Mouse (Mus musculus): ENCODE results near the gene Spag5.

GRCm38 (mm10) chr11:78360789-78361131 is 59.4 kb downstream of the Spag5 start:
- TF ChIP-seq CTCF (conservative IDR thresholded peaks at IDR 0.05; ENCODE audit: low read length) (no peak), POU5F1 (IDR thresholded peaks at IDR 0.05; ENCODE audit: borderline replicate concordance, low read length) (no peak), NANOG (IDR thresholded peaks at IDR 0.05; ENCODE audit: borderline replicate concordance, low read length) (no peak)

Measured in E14TG2a.4 (cell line).